Mouse (Mus musculus) thymus, adult 2 months (tissue): ENCODE measurements at regions not wholly inside any gene's neighbourhood (a gene's known extent, or its start where the extent isn't known, plus 50 kb on each side); places are given as distances from the start of the nearest gene placed in this dataset.

Experiments used
- CTCF ChIP-seq: fragments of 200-500 bp; IDR thresholded peaks from 2 replicates; pipeline ENCODE4 v1.5.1; 2012; ENCODE audit warnings: mild to moderate bottlenecking, control low read depth, low read length, moderate library complexity, borderline replicate concordance; ENCODE audit not compliant: control insufficient read depth, poor library complexity, insufficient read depth; ENCODE audit errors: extremely low read depth
- POLR2A ChIP-seq: fragments of 200-500 bp; IDR thresholded peaks from 2 replicates; pipeline ENCODE4 v1.6.1; 2012; ENCODE audit warnings: mild to moderate bottlenecking, low read length, control low read depth, moderate library complexity; ENCODE audit not compliant: control insufficient read depth, poor library complexity, insufficient read depth; ENCODE audit errors: extremely low read depth

DNA sequence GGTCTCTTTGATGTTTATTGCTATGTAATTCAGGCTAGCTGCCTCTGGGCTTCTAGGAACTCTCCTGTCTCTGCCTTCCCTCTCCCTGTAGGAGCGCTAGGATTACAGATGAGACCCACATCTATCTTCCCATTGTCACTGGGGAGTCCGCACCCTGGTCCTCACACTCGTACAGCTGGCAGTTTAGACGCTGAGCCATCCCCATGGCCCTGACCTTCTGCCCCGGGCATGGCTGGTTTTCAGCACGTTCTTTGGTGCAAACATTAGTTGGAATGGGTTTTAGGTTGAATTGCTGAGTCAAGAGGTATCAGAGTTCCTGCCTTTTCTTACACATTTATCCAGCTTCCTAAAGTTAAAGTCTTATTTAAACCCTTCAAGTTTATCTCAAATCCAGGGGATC is 79.7 kb upstream of the Mgmt start:
- TF ChIP-seq POLR2A (no peak), CTCF (no peak)
